Mouse (Mus musculus) megakaryocyte-erythroid progenitor cell, adult 5-6 weeks (primary cell): ENCODE data around the gene Map2. TPM values are rescaled to one million over a fixed set of nuclear protein-coding genes. Genes with fewer than 3 reads are reported as not detected.

Source experiments
- ATAC-seq: replicated peaks from 2 replicates; pipeline ENCODE4 v1.8.0; 2016; ENCODE audit warnings: mild to moderate bottlenecking, inconsistent platforms; ENCODE audit not compliant: severe bottlenecking, poor library complexity, low FRiP score, low TSS enrichment
- total RNA-seq, 2 experiments: library from RNA; stranded (forward) in 1 of 2; stranded (reverse) in 1 of 2; fragments of 200-1000, 215-1000 nt in 1 of 2; fragments of >200 nt in 1 of 2; fragmentation: Nextera tagmentation in 1 of 2; gene quantifications; 2 replicates each; pipeline ENCODE4 v1.2.3; 2014 to 2017

Map2 gene
- total RNA-seq, 2 experiments from 2014 or later: not detected

- no peak for ATAC-seq
Measured at GRCm38 (mm10) chr1:66457747-66458146, 282.7 kb downstream of the Map2 start.

DNA sequence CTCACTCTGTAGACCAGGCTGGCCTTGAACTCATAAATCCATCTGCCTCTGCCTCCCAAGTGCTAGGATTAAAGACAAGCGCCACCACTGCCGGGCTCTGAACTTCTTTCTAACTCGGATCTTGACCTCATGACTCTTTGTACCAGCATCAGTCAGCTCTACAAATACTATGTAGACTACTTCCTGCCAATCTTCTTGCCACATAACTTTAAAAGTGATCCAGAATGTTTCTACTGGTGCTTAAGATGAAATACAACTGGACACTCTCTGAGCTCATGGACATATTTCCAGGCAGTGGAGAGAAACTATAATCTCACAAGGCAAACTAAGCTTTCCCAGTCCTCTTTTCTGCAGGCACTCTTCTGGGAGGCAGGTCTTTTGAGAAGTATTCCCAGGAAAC is 284.3 kb downstream of the Map2 start:
- no peak for ATAC-seq

DNA sequence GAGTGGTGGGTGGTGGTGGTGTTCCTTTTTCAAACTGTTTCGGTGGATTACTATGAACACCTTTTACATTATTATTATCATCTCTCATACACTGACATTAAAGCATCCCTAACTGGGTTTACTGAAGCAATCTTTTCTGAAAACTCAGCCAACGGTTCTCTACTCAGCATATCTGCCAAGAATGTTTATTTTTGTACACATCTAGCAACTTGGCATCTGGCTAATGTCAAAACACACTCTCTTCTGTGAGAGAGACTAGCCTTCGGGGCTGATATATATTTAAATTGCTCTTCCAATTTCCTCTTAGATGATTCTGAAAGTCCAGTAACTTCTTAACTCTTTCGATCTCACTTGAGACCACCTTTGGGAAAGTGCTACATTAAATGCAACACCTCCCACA is 285.8 kb downstream of the Map2 start:
- no peak for ATAC-seq

DNA sequence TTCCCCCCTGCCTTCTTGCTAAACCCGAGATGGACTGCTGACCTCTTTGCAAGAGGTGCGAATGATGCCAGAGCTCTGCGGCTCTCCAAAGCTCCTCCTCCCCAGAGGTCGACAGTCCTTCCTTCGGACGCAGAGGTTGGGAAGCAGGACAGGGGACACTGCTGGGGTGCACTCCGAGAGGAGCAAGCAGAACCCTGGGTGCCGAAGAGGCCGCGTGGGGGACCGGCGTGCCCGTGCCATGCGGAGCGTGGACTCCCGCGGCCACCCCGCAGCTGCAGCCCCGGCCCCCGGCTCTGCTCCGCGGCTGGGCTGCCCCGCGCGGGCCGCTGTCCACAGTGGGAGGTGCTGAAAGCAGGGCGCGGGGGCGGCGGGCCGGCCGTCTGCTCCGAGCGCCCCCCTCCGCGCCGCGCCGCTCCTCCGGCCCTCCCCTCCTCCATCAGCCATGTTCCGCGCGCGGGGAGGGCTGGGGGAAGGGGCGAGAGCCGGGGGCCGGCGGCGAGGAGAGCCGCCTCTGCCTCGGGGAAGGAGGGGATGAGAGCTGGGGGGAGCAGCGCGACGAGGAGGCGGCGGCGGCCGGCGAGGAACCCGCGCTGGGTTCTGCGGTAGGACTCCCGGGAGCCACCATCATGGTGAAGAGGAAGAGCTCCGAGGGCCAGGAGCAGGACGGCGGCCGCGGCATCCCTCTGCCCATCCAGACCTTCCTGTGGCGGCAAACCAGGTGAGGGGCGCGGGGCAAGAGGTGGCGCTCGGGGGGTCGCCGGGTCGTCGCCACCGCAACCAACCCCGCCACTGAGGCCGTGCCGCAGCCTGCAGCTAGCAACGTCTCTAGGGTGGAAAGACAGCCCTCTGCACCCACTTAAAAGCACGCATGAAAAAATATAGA is 293.0 kb downstream of the Map2 start, which contains the start of gene Unc80:
TSS of gene Unc80 (plus strand) at position 547 of the 883 bp plus-strand sequence.
- no peak for ATAC-seq

DNA sequence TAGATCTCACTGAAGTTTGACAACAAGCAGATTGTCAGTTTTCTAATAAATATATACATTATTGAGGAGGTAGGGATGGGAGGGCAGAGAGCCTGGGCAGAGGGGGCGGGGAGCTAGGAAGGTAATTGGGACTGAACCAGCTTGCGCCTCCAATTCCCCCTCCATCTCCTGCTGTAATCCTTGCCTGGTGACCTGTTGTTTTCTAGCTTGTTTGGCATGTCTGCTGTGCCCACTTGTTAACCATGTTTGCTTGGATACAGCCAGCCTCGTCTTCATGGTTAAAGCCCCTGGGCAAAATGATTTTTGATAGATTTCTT is 293.6 kb downstream of the Map2 start:
- ATAC-seq: no peak

- no peak for ATAC-seq
Measured at GRCm38 (mm10) chr1:66482751-66483150, 307.7 kb downstream of the Map2 start.

Other genes with a start within 250 kb of the Map2 start
- gene Crygf, start 248.8 kb upstream of the Map2 start, total RNA-seq (2014; fragmentation: Nextera tagmentation): not detected in 2 replicates
- not detected in 2 replicates for gene Crygf, start 248.8 kb upstream of the Map2 start, total RNA-seq (2017)